Mouse (Mus musculus): ENCODE results near the gene Chil1.

The Chil1 gene

GRCm38 (mm10) chr1:134201751-134202420, 19.9 kb downstream of the Chil1 start:
- in situ Hi-C loops (cut with MboI, MseI), result no loop called here

- in situ Hi-C loops (cut with MboI, MseI), result no loop called here
Measured at GRCm38 (mm10) chr1:134204230-134204629, 22.3 kb downstream of the Chil1 start.

GRCm38 (mm10) chr1:134205296-134206018, 23.5 kb downstream of the Chil1 start:
- in situ Hi-C loops (cut with MboI, MseI), result no loop called here

- in situ Hi-C loops (cut with MboI, MseI), result no loop called here
Measured at GRCm38 (mm10) chr1:134206085-134206484, 24.1 kb downstream of the Chil1 start.

- in situ Hi-C loops (cut with MboI, MseI), result loop anchor here (10.0 kb wide), 1 partner anchor 1045 kb away; the partner anchor contains the start of gene Elf3
Measured at GRCm38 (mm10) chr1:134210179-134210755, 28.3 kb downstream of the Chil1 start.

GRCm38 (mm10) chr1:134211043-134211442, 29.1 kb downstream of the Chil1 start:
- in situ Hi-C loops (cut with MboI, MseI), result loop anchor here (10.0 kb wide), 1 partner anchor 1044 kb away; the partner anchor contains the start of gene Elf3

GRCm38 (mm10) chr1:134211631-134212030, 29.7 kb downstream of the Chil1 start:
- in situ Hi-C loops (cut with MboI, MseI), result loop anchor here (10.0 kb wide), 1 partner anchor 1043 kb away; the partner anchor contains the start of gene Elf3

DNA sequence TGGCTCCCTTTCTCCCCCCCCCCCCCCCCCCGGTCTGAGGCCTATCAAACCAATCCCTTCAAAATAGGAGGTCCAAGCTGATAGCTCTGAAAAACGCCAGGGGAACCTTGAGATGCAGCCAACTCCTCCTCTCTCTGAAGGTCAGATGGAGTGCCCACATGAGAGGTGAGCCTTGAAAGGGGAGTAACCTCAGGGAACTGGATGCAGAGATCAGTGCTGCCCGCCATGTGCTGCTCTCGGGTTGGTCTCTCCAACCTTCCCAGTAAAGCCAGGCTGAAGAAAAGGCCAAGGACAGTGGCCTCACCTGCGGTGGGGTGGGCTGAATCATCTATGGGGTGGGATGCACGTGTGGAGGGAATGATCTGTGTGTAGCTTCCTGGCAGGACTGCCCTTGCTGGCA, 30.4 kb downstream of the Chil1 start:
- in situ Hi-C loops (cut with MboI, MseI), result loop anchor here (10.0 kb wide), 1 partner anchor 1042 kb away; the partner anchor contains the start of gene Elf3

DNA sequence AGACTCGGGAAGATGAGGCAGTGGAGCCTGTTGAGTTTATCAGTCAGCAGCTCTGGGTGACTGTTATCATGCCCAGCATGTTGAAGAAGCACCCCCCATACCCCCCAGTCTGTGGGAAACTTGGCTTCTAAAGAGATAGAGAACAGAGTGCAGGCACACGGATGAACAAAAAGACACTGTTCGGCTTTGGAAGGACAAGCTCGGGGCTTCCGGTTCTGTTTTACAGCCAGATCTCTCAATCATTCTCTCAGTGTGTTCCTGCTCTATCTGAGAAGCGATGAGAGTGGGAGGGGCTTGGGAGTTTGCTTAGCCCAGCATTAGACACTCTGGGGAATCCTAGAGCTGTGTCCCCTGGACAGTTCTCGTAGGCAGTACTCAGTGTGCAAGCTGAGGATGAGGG, 31.4 kb downstream of the Chil1 start:
- in situ Hi-C loops (cut with MboI, MseI), result loop anchor here (10.0 kb wide), 1 partner anchor 1041 kb away; the partner anchor contains the start of gene Elf3

- in situ Hi-C loops (cut with MboI, MseI), result loop anchor here (10.0 kb wide), 1 partner anchor 1040 kb away; the partner anchor contains the start of gene Elf3
Measured at GRCm38 (mm10) chr1:134215059-134215458, 33.1 kb downstream of the Chil1 start.

GRCm38 (mm10) chr1:134215751-134216628, 34.0 kb downstream of the Chil1 start:
- in situ Hi-C loops (cut with MboI, MseI), result loop anchor here (10.0 kb wide), 1 partner anchor 1039 kb away; the partner anchor contains the start of gene Elf3

DNA sequence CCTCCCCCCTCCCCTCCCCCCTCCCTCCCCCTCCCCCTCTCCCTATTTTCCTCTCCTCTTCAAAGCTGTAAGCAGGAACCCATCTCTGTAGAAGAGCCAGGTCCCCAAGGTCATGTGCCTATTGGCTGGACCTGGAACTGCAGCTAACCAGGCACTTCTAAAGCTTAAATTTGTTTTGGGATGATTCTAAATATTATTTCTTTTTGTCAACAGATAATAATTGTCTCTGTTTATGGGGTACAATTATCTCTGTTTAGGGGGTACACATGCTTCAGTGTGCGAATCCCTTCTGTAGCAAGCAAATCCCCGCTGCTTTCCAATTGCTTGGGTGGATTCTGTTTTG, 34.6 kb downstream of the Chil1 start:
- in situ Hi-C loops (cut with MboI, MseI), result loop anchor here (10.0 kb wide), 1 partner anchor 1038 kb away; the partner anchor contains the start of gene Elf3

DNA sequence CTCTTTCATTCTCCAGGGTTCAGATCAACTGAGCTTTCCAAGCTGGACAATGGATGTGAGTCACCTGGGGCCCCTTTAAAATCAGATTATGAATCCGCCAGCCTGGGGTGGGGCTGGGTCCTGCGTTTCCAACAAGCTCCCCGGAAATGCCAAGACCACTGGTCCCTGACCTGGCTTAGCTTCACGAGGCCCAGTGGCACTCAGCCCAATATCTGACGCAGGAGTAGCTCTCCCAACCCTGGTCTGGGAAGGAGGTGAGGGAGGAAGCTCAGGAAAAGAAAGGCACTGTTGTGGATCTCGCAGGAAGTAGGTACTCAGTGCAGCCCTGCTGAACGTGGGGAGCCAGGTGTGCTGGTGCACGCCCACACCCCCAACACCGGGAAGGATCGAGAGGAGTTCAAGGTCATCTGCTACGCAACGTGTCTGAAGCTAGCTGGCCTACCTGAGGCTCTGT, 35.1 kb downstream of the Chil1 start:
- in situ Hi-C loops (cut with MboI, MseI), result loop anchor here (10.0 kb wide), 1 partner anchor 1038 kb away; the partner anchor contains the start of gene Elf3

- in situ Hi-C loops (cut with MboI, MseI), result loop anchor here (10.0 kb wide), 1 partner anchor 1037 kb away; the partner anchor contains the start of gene Elf3
Measured at GRCm38 (mm10) chr1:134217942-134218341, 36.0 kb downstream of the Chil1 start.

DNA sequence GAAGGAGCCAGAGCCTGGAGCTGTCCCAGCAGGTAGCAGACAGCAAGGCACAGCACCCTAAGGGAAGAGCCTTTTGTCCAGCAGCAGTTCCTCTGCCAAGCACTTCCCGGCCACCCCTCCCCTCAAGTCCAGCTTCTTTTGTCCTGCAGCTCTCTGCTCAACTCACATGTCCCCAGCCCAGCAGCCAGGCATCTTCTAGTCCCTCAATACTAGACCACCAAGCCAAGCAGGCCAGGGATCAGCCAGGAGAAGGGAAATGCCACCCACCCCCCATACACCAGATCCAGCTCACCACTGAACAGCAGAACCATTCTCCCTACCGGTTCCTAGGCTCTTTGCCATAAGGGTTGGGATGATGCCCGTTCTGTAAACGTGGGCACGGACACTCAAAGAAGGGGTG, 37.6 kb downstream of the Chil1 start:
- in situ Hi-C loops (cut with MboI, MseI), result loop anchor here (10.0 kb wide), 1 partner anchor 1035 kb away; the partner anchor contains the start of gene Elf3

- in situ Hi-C loops (cut with MboI, MseI), result no loop called here
Measured at GRCm38 (mm10) chr1:134221172-134221571, 39.2 kb downstream of the Chil1 start.

GRCm38 (mm10) chr1:134222122-134223055, 40.4 kb downstream of the Chil1 start:
- in situ Hi-C loops (cut with MboI, MseI), result no loop called here

DNA sequence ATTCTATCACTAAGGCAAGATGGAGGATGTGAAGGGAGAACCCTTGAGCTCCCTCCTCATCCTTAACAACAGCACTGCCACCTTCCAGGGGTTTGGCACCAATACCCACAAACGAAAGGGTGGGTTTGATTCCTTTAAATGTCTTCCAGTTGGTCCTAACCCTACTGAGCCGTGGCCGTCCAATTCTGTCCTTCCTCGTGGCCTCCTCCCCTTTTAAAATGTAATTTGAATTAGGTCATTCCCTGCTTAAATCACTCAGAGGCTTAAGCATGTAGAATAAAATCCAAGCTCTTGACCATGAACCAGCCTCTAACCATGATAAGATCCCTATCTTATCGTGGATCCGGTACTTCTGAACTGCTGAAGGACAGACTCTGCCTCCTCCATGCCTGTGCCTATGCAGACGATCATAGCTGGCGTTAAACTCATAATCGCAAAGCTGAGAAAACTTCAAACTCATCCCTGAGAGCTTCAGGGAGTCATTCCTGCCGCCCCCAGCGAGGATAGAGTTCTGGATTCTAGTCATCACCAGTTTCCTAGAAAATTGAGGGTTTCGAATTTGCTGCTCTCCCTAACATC, 42.8 kb downstream of the Chil1 start:
- in situ Hi-C loops (cut with MboI, MseI), result no loop called here

GRCm38 (mm10) chr1:134225375-134225774, 43.4 kb downstream of the Chil1 start:
- in situ Hi-C loops (cut with MboI, MseI), result no loop called here

Data from regulatory T cell (primary cell).